Mouse (Mus musculus) retina, adult 2 months (tissue): ENCODE data around the gene Gm43517.

ENCODE experiments used
- DNase-seq: peaks from one replicate; pipeline ENCODE4 v3.0.0-alpha.2; 2012; ENCODE audit warnings: low read depth, low spot score

Gene Gm43517

GRCm38 (mm10) chr12:49384876-49385630 lies at the start of gene Gm43517:
Gene Gm43517, plus strand, starts transcription at chr12:49385174.
- DNase-seq: no peak

GRCm38 (mm10) chr12:49349697-49350096 lies 35.3 kb upstream of the Gm43517 start:
- no peak for DNase-seq

GRCm38 (mm10) chr12:49368931-49369330 lies 16.0 kb upstream of the Gm43517 start:
- no peak for DNase-seq

GRCm38 (mm10) chr12:49372170-49372569 lies 12.8 kb upstream of the Gm43517 start:
- DNase-seq: no peak

- DNase-seq: no peak
Measured at GRCm38 (mm10) chr12:49373176-49373575, 11.8 kb upstream of the Gm43517 start.

GRCm38 (mm10) chr12:49373821-49374605 lies 11.0 kb upstream of the Gm43517 start:
- no peak for DNase-seq

- no peak for DNase-seq
Measured at GRCm38 (mm10) chr12:49374606-49374995, 10.4 kb upstream of the Gm43517 start.

GRCm38 (mm10) chr12:49375427-49376317 lies 9.3 kb upstream of the Gm43517 start:
- DNase-seq: no peak

- DNase-seq: no peak
Measured at GRCm38 (mm10) chr12:49376318-49376992, 8.5 kb upstream of the Gm43517 start.

GRCm38 (mm10) chr12:49377281-49377970 lies 7.5 kb upstream of the Gm43517 start:
- DNase-seq: no peak

- DNase-seq: no peak
Measured at GRCm38 (mm10) chr12:49378920-49379319, 6.1 kb upstream of the Gm43517 start.

GRCm38 (mm10) chr12:49379446-49379845 lies 5.5 kb upstream of the Gm43517 start:
- no peak for DNase-seq

- no peak for DNase-seq
Measured at GRCm38 (mm10) chr12:49380442-49380841, 4.5 kb upstream of the Gm43517 start.

- DNase-seq: no peak
Measured at GRCm38 (mm10) chr12:49381031-49381525, 3.9 kb upstream of the Gm43517 start.

GRCm38 (mm10) chr12:49381721-49382365 lies 3.1 kb upstream of the Gm43517 start:
- DNase-seq: no peak

GRCm38 (mm10) chr12:49382565-49383520 lies 2.1 kb upstream of the Gm43517 start, which contains the start of gene Foxg1:
Gene Foxg1, plus strand, starts transcription at chr12:49382660.
- DNase-seq: no peak

- DNase-seq: no peak
Measured at GRCm38 (mm10) chr12:49383521-49384133, 1.3 kb upstream of the Gm43517 start.

- no peak for DNase-seq
Measured at GRCm38 (mm10) chr12:49384295-49384875, 589 bp upstream of the Gm43517 start.
